27 mouse cellular contexts compared by ENCODE assay signal in genomic region chr7:138432541-138432940, GRCm38 (mm10). TPM values are rescaled to one million over a fixed set of nuclear protein-coding genes. Genes with fewer than 3 reads are reported as not detected.
A peak's percentile ranks its signal among the peaks of the same experiment; 100 is the strongest.
DNase-seq lines count a peak whose midpoint lies in the region; ATAC-seq and TF ChIP-seq lines count a peak whose summit lies in the region.
"Had no signal": no experiment of that assay in that cellular context is flagged by ENCODE, and none has a peak within 500 bp of the region (broad histone marks: within the 10 kb centered on the region; RNA-seq: fewer than 3 reads in every experiment).

No protein-coding gene starts in this region.

- no peaks in the 10 kb centered on the region for H3K9me3 ChIP-seq in kidney, postnatal 0 days (replicated peaks; ENCODE audit: low read length)
- H3K9me3 ChIP-seq in kidney, embryonic 14.5 days (ENCODE audit: control insufficient read depth, low read length): no peaks in the 10 kb centered on the region
- no peaks in the 10 kb centered on the region for H3K9me3 ChIP-seq in heart, embryonic 10.5 days
- H3K9me3 ChIP-seq: forebrain, embryonic 13.5 days; hindbrain, embryonic 15.5 days; liver, embryonic 15.5 days; lung, embryonic 15.5 days; midbrain, embryonic 10.5 days; midbrain, embryonic 15.5 days; neural tube, embryonic 12.5 days had no signal

- no peak overlapping the region for H3K27ac ChIP-seq in kidney, postnatal 0 days
- no peak overlapping the region for H3K27ac ChIP-seq in kidney, embryonic 14.5 days (ENCODE audit: low read depth, low read length)
- no peak overlapping the region for H3K27ac ChIP-seq in heart, embryonic 10.5 days
- H3K27ac ChIP-seq: forebrain, embryonic 13.5 days; hindbrain, embryonic 15.5 days; liver, embryonic 15.5 days; lung, embryonic 15.5 days; midbrain, embryonic 10.5 days; midbrain, embryonic 15.5 days; neural tube, embryonic 12.5 days had no signal

- 49% methylated on average over 4 of the region's 4 CpGs for WGBS in kidney, postnatal 0 days
- 69% methylated on average over 4 of the region's 4 CpGs for WGBS in kidney, embryonic 14.5 days
- WGBS in heart, embryonic 10.5 days: 60% methylated on average over 4 of the region's 4 CpGs

- no peak for ATAC-seq in kidney, postnatal 0 days (replicated peaks; ENCODE audit: low FRiP score, low read depth)
- no peak for ATAC-seq in kidney, embryonic 14.5 days (ENCODE audit: low FRiP score, low TSS enrichment)
- ATAC-seq: forebrain, embryonic 13.5 days; midbrain, embryonic 15.5 days had no signal

- peak; percentile 21; the same call in 1 of the 2 replicates for TF ChIP-seq CTCF in kidney, postnatal 0 days (IDR thresholded peaks at IDR 0.05; ENCODE audit: low read depth)

- no peaks in the 10 kb centered on the region for H3K27me3 ChIP-seq in kidney, postnatal 0 days (ENCODE audit: insufficient read depth, low read length)
- no peaks in the 10 kb centered on the region for H3K27me3 ChIP-seq in kidney, embryonic 14.5 days (ENCODE audit: control insufficient read depth, insufficient read depth, low read length)
- no peaks in the 10 kb centered on the region; the same call in 1 of the 2 replicates for H3K27me3 ChIP-seq in heart, embryonic 10.5 days (ENCODE audit: insufficient read depth, poor library complexity, severe bottlenecking)
- H3K27me3 ChIP-seq: forebrain, embryonic 13.5 days; hindbrain, embryonic 15.5 days; liver, embryonic 15.5 days; lung, embryonic 15.5 days; midbrain, embryonic 15.5 days; neural tube, embryonic 12.5 days had no signal

- H3K4me1 ChIP-seq in kidney, postnatal 0 days (replicated peaks; ENCODE audit: insufficient read depth, low read length): no peaks in the 10 kb centered on the region
- no peaks in the 10 kb centered on the region for H3K4me1 ChIP-seq in kidney, embryonic 14.5 days (ENCODE audit: control insufficient read depth, insufficient read depth, low read length)
- H3K4me1 ChIP-seq in heart, embryonic 10.5 days: no peaks in the 10 kb centered on the region
- H3K4me1 ChIP-seq: hindbrain, embryonic 15.5 days; liver, embryonic 15.5 days; lung, embryonic 15.5 days; midbrain, embryonic 15.5 days; neural tube, embryonic 12.5 days had no signal

- H3K4me2 ChIP-seq in kidney, postnatal 0 days (ENCODE audit: low read length): no peak overlapping the region
- H3K4me2 ChIP-seq in kidney, embryonic 14.5 days (replicated peaks; ENCODE audit: low read depth, low read length): no peak overlapping the region
- H3K4me2 ChIP-seq: forebrain, embryonic 13.5 days; heart, embryonic 11.5 days; hindbrain, embryonic 15.5 days; liver, embryonic 15.5 days; lung, embryonic 15.5 days; midbrain, embryonic 15.5 days; neural tube, embryonic 12.5 days had no signal

- H3K4me3 ChIP-seq in kidney, postnatal 0 days (replicated peaks; ENCODE audit: low read depth, low read length): no peak overlapping the region
- H3K4me3 ChIP-seq in kidney, embryonic 14.5 days (ENCODE audit: low read length): no peak overlapping the region
- H3K4me3 ChIP-seq in heart, embryonic 10.5 days: no peak overlapping the region
- H3K4me3 ChIP-seq: forebrain, embryonic 13.5 days; hindbrain, embryonic 15.5 days; liver, embryonic 15.5 days; lung, embryonic 15.5 days; midbrain, embryonic 10.5 days; midbrain, embryonic 15.5 days; myocyte; neural tube, embryonic 12.5 days had no signal

- peak; percentile 22 to 26 for DNase-seq in cerebellum, postnatal 14 days
- no peak for DNase-seq in cerebellum, adult 8-10 months
- DNase-seq in kidney, postnatal 0 days (ENCODE audit: low spot score): peak; percentile 7
- DNase-seq in A20 (ENCODE audit: low read depth, low spot score) (peak; percentile 26), R1 (ENCODE audit: low read depth, low spot score) (peak; percentile 56)
- DNase-seq in heart, embryonic 10.5 days (ENCODE audit: low spot score): no peak
- DNase-seq in thymus, postnatal 25 days: no peak
- DNase-seq: adrenal gland, postnatal 10 days; cerebellum, adult 11 months; cerebellum, adult 9-11 months; gastrocnemius, postnatal 14 days; heart, postnatal 36 days; kidney, adult 18-20 months; layer of hippocampus, postnatal 36 days; liver; right cerebral cortex, adult 18-20 months; right cerebral cortex, postnatal 4 days had no signal

- no peaks in the 10 kb centered on the region for H3K36me3 ChIP-seq in kidney, postnatal 0 days (ENCODE audit: insufficient read depth, low read length)
- H3K36me3 ChIP-seq in kidney, embryonic 14.5 days (ENCODE audit: control insufficient read depth, insufficient read depth, low read length): no peaks in the 10 kb centered on the region
- no peaks in the 10 kb centered on the region for H3K36me3 ChIP-seq in heart, embryonic 10.5 days
- H3K36me3 ChIP-seq: hindbrain, embryonic 15.5 days; liver, embryonic 15.5 days; lung, embryonic 15.5 days; midbrain, embryonic 10.5 days; midbrain, embryonic 15.5 days; neural tube, embryonic 12.5 days had no signal

- H3K9ac ChIP-seq in kidney, postnatal 0 days (ENCODE audit: low read depth, low read length): no peak overlapping the region
- H3K9ac ChIP-seq in kidney, embryonic 14.5 days (ENCODE audit: low read depth, low read length): no peak overlapping the region
- H3K9ac ChIP-seq: forebrain, embryonic 13.5 days; hindbrain, embryonic 15.5 days; liver, embryonic 15.5 days; lung, embryonic 15.5 days; midbrain, embryonic 15.5 days; neural tube, embryonic 12.5 days had no signal

RNA-seq across cellular contexts. Expression of gene Tcerg1l, which starts 35.0 kb away (rescaled TPM):
- polyA plus RNA-seq in kidney, postnatal 0 days (2015; fragmentation: Nextera tagmentation; extraction: Ambion mirVana): 1.4 and 2.0 TPM in 2 replicates
- polyA plus RNA-seq in kidney, embryonic 14.5 days (2014; fragmentation: Nextera tagmentation; extraction: Ambion mirVana): 0.91 and 1.5 TPM in 2 replicates
- 0.25 and 1.4 TPM in 2 replicates for polyA plus RNA-seq in heart, embryonic 10.5 days (2016; fragmentation: Nextera tagmentation; extraction: Ambion mirVana)
- polyA plus RNA-seq: liver, embryonic 15.5 days; myocyte had no signal

Comparison
In these comparisons a context has a peak if more than half of its experiments do, and no peak if none do; other contexts are left out.
1. DNase-seq: peak in cerebellum, postnatal 14 days (2 of 2), kidney, postnatal 0 days (single experiment), A20 (single experiment) and R1 (single experiment); none in cerebellum, adult 8-10 months (single experiment), heart, embryonic 10.5 days (single experiment) and thymus, postnatal 25 days (single experiment).